Mouse (Mus musculus): ENCODE data around the gene Schip1. TPM values are rescaled to one million over a fixed set of nuclear protein-coding genes. Genes with fewer than 3 reads are reported as not detected.

Gene Schip1
- total RNA-seq, 2 experiments from 2014 or later: 211 to 215 TPM

DNA sequence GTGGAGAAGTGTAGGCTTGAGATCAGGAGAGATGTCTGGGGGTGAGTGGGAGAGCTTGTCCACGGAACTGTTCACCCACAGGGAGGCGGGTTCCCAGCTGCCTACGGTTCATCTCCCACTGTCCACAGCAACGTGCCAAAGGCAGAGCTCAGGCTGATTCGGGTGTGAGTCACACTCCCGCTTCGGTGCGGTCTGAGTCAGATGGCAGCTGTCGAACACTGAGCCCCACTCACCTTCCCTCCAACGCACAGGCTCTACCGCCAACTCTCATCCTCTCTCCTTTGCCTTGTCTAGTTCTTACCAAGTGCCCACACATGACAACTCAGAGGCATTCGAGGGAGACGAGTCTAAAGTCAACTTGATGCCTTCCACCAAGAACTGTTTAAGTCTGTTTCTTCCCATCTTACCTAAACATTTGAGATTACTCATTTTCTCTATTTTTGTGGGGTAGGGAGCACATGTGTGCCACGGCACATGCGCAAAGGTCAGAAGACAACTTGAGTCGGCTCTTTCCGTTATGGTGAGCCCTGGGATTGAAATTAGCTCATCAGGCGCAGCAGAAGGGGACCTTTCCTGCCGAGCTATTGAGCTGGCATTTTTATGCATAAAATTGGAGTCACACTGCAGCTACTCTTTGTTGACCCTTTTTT lies 544.4 kb downstream of the Schip1 start:
- DNase-seq (ENCODE audit: low spot score in 2 of 2): no peak

DNA sequence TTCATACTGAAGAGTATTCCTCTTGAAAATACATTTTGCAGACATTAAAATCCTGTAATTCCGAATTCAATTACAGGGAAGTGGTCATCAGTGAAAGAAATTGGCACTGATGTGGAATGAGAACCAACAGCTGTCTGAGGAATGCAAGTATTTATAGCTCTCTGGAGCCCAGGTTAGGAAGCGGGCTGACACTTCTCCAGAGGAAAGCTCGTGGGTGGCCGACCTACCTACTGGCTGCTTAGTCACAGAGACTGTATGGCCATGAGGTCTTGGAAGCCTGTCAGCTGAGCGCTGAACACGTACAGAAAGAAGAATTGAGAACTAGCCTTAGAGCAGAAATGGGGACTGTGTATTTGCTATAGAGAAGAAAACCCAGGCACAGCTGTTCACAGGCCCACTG lies 545.4 kb downstream of the Schip1 start:
- no peak for DNase-seq (ENCODE audit: low spot score in 2 of 2)

DNA sequence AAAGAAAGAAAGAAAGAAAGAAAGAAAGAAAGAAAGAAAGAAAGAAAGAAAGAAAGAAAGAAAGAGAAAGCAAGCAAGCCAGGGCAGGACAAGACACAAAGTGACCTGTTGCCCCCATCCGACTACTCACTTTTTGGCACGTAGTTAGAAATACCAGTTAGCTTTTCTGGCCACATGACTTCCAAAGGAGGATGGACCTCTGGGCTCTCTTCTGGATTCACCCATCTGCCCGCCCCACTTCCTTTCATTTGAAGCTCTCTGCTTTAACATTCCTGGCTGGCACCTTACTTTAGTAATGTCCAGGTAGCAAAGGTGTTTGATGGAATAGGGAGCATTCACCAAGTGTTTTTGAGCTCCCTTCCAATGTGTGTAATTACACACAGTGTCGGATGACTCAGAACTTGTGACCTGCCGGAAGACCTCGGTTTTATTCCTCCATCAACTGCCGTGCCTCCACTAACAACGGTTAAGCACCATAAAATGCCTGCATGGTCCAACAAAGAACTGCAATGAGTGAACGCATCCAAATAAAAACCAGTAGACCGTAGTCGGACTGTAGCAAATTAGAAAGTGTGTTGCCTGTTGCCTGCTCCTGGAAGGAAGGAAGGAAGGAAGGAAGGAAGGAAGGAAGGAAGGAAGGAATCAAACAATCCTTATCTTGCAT lies 546.1 kb downstream of the Schip1 start:
- DNase-seq (ENCODE audit: low spot score in 2 of 2): no peak

DNA sequence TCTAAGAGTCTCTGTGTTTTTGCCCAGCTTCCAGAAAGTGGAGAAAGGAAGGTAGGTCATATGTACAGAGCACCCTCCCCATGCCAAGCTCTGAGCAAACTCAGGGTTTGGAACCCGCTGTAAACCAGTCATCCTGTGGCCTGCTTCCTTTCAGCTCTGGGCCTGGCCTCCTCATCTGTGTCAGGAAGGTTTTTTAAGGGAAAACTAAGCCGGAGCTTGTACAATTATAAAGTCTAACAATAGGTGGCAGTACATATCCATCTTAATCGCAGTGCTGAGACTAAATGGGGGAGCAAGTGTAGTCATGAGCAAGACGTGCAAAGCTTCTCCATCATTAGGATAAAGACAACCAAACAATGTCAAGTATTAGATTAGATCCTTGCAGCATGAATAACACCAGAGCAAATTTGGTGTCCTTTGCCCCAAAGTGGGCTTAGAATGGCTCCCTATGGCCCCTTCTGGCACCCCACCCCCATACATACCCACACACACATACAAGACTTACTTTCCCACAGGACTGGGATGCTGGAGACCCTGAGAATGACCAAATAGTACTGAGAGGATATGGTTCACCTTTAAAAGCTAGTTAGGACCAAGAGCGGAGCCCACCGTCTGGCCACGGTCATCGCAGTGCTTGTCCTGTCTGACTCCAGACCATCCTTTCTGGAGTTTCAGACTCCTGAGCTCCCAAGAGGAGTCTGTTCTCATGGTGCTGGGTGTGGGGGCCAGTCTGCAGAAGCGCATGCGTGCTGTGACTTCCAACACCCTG lies 550.6 kb downstream of the Schip1 start:
- no peak for DNase-seq (ENCODE audit: low spot score in 2 of 2)

DNA sequence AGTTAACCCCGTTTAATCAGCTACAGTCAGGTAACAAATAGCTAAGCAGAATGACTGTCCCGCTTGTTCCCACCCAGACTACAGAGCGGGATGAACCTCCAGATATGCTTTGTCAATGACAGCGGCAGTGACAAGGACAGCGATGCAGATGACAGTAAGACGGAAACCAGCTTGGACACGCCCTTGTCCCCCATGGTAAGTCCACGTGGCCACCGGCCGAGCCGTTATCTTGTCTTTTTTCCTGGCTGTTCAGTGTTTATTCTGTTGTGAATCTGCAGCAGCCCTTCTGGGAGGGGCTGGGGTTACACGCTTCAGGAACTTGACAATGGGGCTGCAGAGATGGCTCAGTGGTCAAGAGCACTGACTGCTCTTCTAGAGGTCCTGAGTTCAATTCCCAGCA lies 551.8 kb downstream of the Schip1 start:
- no peak for DNase-seq (ENCODE audit: low spot score in 2 of 2)

DNA sequence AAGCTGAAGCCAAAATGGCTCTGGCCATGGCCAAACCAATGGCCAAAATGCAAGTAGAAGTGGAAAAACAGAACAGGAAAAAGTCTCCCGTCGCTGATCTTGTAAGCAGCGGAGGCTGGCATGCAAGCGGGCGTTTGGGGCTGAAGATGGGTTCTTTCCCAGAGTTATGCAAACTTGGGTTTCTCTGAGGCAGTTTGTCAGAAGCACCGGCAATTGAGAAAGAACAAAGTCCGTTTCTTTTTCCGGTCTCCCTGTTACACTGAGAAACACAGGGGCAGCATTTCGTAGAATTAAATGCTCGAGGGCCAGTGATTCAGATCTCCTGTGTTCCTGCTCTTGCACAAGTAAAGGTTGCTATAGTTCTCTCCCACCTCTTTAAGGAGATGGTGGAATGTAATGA lies 553.1 kb downstream of the Schip1 start:
- no peak for DNase-seq (ENCODE audit: low spot score in 2 of 2)

DNA sequence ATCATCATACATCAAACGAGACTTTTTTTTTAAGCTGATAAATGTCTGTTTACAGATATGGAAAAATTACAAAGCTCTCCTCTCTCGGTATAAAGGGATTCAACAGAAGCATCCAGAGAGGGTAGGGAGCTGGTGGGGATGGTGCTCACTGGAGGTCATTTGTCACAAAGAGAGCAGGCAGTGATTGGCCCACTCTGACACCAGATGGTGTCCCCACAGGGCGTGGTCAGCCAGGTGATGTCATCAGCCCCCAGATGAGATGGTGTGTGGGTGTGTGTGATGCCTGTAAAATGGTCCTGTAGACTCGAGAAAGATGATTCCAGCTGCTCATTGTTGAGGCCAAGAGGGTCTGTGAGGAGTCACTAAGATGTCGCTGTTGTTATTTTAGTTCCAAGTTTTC lies 554.5 kb downstream of the Schip1 start:
- DNase-seq (ENCODE audit: low spot score in 2 of 2): no peak

DNA sequence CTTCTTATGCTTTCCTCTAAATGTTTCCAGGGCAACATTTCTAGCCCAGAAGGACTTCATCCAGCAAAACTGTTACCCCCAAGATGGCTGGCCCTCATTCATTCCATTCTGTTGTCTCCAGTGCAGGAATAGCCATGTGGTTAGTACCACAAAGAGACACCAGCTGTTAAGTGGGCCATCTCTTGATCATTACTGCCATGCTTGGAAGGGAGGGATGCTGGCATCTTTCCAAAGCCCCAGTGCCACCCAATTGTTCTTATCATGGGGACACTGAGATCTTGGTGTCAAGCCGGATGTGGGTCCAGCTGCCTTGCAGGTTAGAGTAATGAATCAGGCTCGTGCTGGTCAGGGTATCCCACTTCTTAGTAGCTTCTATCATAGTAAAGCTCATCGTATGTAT lies 557.4 kb downstream of the Schip1 start:
- DNase-seq (ENCODE audit: low spot score in 2 of 2): no peak

DNA sequence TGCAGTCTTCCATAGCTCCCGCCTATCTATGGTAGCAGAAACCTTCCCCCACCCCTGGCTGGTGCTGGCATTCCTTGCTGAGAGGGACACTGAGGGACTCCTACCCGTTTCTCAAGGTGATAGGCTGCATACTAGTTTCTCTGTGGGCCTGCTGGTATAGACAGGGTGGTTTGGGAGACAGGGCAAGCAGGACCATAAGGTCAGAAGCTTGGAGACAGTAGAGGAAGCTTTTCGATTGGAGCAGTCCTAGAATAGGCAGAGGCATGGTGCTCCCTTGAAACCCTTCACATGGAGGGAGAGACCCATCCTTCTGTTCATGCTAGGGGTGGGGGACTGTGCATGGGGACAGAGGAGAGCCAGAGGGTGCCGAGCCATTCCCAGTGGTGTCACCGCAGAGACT lies 558.4 kb downstream of the Schip1 start:
- no peak for DNase-seq (ENCODE audit: low spot score in 2 of 2)

DNA sequence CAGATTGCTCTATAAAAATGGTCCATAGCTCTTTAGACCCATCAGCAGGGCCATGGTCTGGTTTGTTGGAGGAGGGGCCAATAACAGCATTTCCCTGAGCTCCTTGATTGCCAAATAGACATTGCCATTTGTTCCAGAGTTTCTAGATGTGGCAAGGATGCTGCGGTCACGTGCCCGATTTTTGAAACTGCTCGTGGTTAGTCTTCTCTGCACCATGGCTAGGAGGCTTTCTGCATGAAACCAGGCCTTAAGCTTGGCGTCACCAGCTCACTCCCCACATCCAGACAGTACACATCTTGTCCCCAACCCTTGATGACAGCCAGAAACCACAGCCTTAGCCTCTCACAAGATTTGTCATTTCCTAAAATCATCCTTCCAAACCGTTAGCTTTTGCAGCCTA lies 559.9 kb downstream of the Schip1 start:
- DNase-seq (ENCODE audit: low spot score in 2 of 2): no peak

DNA sequence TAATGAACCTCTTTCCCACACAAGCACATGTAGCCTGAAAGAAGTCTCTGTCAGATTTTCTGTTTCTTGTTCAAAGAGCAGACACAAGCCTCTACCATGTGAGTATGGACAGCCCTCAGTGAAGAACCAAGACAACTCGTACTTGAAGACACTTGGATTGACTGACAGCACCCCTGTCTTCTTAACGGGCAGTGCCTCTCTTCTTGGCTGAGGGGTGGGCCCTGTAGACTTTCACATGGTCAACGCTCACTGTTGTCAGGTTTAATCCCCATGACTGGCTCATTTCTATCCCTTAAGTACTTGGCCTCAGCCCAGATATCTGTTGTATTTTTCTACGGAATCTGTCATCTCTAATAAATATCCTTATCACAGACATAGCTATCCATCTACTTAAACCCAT lies 565.7 kb downstream of the Schip1 start:
- no peak for DNase-seq (ENCODE audit: low spot score in 2 of 2)

DNA sequence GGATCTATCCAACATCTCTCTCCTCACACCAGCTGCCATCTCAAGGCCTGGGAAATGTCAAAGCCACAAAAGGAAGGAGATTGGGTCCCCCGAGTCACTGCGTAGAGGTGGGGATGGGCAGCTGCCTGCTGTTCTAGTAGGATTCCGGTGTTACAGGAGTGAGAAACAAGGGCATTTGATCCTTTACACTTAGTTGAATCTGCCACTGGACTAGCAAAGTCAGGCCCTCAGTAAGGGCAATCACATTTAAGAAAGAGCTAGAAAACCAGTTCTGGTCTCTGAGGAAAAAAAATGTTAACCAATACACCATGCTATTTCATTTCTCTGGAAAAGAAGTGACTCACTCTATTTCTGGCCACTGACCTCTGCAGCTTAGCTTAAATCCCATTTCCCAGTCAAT lies 566.2 kb downstream of the Schip1 start:
- no peak for DNase-seq (ENCODE audit: low spot score in 2 of 2)

DNA sequence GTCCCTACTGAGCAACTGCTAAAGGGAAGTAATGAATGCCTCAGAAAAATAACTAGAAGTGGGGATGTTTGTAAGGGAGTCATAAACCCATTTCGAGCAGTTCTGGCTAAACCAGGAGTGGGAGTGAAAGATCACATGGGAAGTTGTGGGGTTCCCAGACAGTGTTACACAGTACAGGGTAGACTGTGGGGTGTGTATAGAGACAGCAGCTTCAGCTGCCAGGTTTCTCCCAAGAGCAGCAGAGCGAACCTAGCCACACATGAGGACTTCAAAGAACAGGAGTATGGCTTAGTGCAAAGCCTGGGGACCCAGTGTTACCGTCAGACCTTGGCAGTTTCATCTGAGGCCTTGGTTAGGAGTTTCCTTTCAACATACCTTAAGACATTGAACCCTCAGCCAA lies 568.1 kb downstream of the Schip1 start:
- no peak for DNase-seq (ENCODE audit: low spot score in 2 of 2)

DNA sequence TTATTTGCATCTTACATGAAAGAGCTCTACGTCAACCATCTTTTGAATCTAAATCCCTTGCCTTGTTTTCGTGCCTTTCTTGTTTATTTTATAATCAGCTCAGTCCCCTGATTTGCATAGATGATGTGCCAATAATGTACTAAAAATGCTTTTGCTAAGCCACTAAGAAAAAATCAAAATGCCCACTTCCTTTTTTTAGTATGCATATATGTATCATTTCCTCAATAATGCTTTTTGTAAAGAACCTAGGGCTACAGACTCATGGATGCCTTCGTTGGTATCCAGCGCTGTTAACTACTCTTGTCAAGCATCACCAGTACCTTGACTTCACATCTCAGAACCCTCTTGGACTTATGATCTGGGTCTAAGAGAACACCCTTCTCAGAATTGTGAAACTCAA lies 569.0 kb downstream of the Schip1 start:
- no peak for DNase-seq (ENCODE audit: low spot score in 2 of 2)

DNA sequence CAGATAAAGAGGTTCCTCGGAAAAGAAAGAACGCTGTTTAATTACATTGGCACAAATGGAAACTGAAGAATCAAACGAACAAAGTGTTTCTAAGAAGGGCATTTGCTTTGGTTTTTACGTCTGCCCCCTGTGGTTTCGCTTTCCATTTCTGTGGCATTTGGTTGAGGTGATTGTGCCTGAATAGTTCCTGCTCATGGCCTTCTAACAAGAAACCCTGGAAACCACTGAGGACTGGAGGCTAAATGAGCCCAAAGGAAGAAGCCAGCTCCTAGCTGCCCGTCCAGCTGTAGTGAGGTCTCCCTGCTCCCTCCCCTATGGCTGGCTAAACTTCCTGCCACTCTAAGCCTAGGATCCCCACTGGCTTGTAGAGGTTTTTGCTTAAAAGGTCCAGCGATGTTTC lies 573.4 kb downstream of the Schip1 start:
- no peak for DNase-seq (ENCODE audit: low spot score in 2 of 2)

DNA sequence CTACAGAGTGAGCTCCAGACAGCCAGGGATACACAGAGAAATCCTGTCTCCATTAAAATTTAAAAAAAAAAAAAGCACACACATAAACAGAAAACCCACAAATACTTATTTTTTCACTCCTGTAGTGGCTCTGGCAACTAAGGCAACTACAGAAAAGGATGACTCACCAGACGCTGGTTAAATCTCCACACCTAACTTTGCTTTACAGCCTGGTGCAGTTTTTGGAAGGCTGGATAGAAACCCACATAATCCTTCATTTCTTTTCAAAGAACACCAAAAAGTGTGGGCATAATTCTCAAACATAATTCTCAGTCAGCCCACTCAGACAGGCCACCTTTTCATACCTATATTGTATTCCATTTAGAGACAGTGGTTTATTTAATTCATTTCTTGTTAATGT lies 574.1 kb downstream of the Schip1 start:
- DNase-seq (ENCODE audit: low spot score in 2 of 2): no peak

DNA sequence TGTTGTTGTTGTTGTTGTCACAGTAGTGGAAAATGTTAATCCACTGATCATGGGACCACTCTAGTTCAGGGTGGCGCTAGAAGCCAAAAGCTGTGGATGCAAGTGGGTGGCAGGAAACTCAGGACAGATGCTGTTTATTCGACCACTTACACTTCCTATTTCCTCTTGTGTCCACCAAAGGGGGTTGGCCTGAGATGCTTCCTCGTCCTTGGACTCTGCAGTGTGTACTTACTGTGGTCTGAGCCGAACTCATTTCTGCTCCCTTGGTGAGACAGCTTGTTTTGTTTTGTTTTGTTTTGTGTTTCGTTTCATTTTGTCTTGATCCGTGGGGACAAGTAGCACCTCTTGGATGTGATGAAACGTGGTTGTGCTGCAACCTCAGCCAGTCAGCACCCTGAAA lies 578.3 kb downstream of the Schip1 start:
- DNase-seq (ENCODE audit: low spot score in 2 of 2): no peak

DNA sequence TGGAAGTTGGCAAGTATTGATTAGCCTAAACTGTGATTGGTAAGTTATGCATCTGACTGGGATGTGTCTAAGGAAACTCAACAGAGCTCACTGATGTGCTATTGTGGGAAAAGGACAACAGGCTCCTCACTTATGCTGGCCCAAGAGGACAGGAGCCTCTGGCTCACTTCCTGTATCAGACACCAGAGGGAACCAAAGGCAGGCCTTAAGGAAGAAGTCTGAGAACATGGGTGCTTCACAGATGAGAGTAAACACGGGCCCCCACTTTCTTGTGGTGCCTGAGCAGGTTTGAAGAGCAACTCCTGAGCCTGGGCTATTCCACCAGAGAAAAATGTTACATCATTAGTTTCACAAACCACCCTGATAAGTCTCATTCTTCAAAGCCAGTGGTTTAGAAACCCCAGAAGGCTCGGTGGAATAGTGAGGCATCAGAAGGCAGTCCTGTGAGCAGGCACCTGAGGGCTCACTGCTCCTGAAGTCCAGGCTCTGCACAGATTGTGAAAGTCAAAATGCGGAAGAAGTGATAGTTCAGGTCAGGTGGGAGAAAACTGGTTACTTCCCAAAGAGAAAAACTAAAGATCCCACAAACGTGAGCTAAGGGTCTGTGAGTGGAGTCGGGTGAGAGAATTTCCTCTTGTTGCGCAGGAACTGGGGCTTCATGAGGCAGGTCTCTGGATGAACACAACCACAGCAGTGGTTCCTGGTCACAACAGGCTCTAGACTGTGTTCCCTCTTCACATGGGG lies 582.0 kb downstream of the Schip1 start:
- DNase-seq (ENCODE audit: low spot score in 2 of 2): no peak

DNA sequence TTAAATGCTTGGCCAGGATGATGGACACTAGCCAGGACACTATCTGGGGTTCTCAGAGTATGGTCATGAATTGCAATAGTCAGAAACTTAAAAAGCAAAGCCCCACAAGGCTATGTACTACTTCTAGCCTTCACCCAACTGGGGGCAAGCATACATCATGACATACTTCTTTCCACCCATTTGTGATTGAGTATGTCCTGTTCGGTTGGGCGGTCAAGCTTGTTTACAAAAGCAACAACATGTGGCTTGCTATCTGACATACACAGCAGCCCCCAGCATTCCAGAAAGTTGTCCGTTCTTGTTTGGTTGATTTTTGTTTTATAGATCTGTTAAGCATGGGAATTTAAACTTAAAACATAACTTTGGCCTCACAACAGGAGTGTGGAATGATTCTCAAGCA lies 582.7 kb downstream of the Schip1 start:
- DNase-seq (ENCODE audit: low spot score in 2 of 2): no peak

DNA sequence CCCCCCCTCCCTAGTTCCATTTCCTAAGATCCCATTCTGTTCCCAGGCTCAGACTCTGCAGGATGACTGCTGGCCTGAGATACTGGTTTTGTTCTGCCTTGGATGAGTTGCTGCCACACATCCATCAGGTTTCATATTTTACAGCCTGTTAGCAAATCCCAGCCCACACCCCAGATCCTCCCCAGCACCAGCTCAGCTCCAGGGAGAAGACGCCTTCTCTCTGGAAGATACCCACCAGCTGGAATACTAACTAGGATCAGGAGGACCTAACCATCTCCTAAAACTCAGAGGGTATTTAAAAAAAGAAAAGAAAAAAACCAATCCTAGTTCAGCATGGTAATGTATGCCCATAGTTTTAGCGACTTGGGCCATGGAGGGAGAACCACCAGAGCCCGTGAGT lies 585.6 kb downstream of the Schip1 start:
- DNase-seq (ENCODE audit: low spot score in 2 of 2): no peak

DNA sequence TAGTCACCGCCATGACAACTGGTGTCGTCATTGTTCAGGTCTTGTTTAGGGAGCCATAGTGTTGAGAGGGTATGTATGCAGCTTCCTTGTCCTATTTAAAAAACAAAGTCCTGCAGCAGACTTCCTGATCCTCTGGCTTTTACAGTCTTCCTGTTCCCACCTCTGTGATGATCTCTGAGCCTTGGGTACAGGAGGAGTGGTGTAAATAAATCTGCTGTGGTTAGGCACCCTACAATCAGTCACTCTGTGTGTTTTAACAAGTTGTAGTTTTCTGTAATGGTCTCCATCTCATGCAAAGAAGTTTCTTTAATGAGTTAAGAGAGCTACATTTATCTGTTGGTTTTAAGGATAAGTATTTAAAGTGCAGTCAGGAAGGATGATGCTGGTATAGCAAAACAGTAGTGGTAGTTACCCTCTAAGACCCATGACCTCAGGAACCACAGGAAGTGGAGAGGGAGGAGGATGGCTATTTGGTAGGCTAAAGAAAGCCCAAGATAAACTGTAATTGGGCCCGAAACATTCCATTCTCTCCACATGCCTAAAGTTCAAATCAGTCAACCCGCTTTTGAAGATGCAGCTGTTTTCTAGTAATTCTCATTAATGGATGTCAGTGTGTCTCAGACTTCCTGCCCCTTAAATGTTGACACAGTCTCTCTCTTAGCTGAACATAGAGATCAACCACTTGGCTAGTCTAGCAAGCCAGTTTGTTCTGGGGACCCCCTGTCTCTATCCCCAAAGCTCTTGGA lies 592.2 kb downstream of the Schip1 start:
- no peak for DNase-seq (ENCODE audit: low spot score in 2 of 2)

Measured in layer of hippocampus, postnatal 10 days (tissue).